Mouse (Mus musculus) ovary, postnatal 10 days (tissue): ENCODE measurements around the gene Gatb.
A peak's percentile ranks its signal among the peaks of the same experiment; 100 is the strongest.
"Not testable (repeated sequence)": the region's sequence is repeated elsewhere in the genome, so short reads cannot be mapped to it uniquely, and the experiment has no call there.

Experiments used
- DNase-seq: peaks from one replicate; pipeline ENCODE4 v3.0.0; 2022; ENCODE audit warnings: low spot score

Gatb gene

GRCm38 (mm10) chr3:85573864-85574830, at the start of gene Gatb:
TSS of gene Gatb (plus strand) at chr3:85574119.
- peak; percentile 96 for DNase-seq

GRCm38 (mm10) chr3:85530601-85531161, 43.2 kb upstream of the Gatb start:
- no peak for DNase-seq

- DNase-seq, result no peak
Observed at GRCm38 (mm10) chr3:85532376-85532775, 41.5 kb upstream of the Gatb start.

GRCm38 (mm10) chr3:85535042-85535441, 38.9 kb upstream of the Gatb start:
- DNase-seq, result no peak

GRCm38 (mm10) chr3:85535621-85536520, 38.0 kb upstream of the Gatb start:
- DNase-seq, result no peak

- no peak for DNase-seq
Observed at GRCm38 (mm10) chr3:85542765-85543164, 31.2 kb upstream of the Gatb start.

- DNase-seq, result no peak
Observed at GRCm38 (mm10) chr3:85543652-85544051, 30.3 kb upstream of the Gatb start.

- DNase-seq, result no peak
Observed at GRCm38 (mm10) chr3:85550312-85550711, 23.6 kb upstream of the Gatb start.

GRCm38 (mm10) chr3:85551352-85551751, 22.6 kb upstream of the Gatb start:
- no peak for DNase-seq

- DNase-seq, result no peak
Observed at GRCm38 (mm10) chr3:85553731-85554277, 20.1 kb upstream of the Gatb start.

- no peak for DNase-seq
Observed at GRCm38 (mm10) chr3:85564603-85565002, 9.3 kb upstream of the Gatb start.

GRCm38 (mm10) chr3:85571276-85571675, 2.6 kb upstream of the Gatb start:
- DNase-seq, result no peak

- not testable (repeated sequence) for DNase-seq
Observed at GRCm38 (mm10) chr3:85572502-85572901, 1.4 kb upstream of the Gatb start.

GRCm38 (mm10) chr3:85573216-85573863, 579 bp upstream of the Gatb start:
- no peak for DNase-seq

- no peak for DNase-seq
Observed at GRCm38 (mm10) chr3:85582726-85583125, 8.8 kb downstream of the Gatb start.

GRCm38 (mm10) chr3:85583194-85583593, 9.3 kb downstream of the Gatb start:
- DNase-seq, result no peak

GRCm38 (mm10) chr3:85584966-85585365, 11.0 kb downstream of the Gatb start:
- DNase-seq, result no peak

GRCm38 (mm10) chr3:85588701-85589100, 14.8 kb downstream of the Gatb start:
- DNase-seq, result no peak

GRCm38 (mm10) chr3:85590090-85590754, 16.3 kb downstream of the Gatb start:
- DNase-seq, result no peak

- no peak for DNase-seq
Observed at GRCm38 (mm10) chr3:85592067-85592466, 18.1 kb downstream of the Gatb start.
